Mouse (Mus musculus) lung, postnatal 4 days (tissue): ENCODE results near the gene Gm29427.

ENCODE experiments used
- DNase-seq, 2 experiments: peaks; one replicate each; pipeline ENCODE4 v3.0.0; 2021

Gene Gm29427

DNA sequence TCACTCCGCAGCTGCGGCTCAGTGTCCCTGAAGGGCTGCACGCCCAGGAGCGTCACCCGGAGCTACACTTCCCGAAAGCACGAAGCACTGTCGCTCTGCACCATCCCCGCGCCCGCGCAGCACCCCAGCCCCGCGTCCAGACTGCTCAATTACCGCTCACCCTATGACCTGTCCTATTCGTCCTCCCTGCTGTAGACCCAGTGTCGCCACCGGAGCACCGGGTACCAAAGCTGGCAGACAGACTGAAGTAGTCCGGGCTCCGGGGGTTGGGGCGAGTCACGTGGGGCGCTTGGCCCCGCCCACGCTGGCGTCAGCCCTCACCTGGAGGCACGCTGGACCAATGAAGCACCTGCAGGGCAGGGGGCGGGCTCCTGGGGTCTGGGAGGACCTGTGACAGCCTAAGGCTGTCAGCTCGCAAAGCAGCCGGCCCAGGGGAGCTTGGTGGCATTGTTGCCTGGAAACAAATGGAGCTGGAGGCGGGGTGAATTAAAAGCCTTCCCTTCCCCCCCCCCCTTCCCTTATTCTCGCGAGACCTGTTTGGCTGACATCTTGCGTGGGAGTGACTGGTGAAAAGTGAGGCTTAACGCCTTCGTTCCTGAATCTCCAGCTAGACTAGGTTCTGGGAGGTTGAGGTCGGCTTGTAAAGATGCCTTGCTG, at the start of gene Gm29427:
TSS of gene Gm29427 (minus strand) at position 239 of the 657 bp plus-strand sequence.
- peak; percentile 94 to 97 for DNase-seq

DNA sequence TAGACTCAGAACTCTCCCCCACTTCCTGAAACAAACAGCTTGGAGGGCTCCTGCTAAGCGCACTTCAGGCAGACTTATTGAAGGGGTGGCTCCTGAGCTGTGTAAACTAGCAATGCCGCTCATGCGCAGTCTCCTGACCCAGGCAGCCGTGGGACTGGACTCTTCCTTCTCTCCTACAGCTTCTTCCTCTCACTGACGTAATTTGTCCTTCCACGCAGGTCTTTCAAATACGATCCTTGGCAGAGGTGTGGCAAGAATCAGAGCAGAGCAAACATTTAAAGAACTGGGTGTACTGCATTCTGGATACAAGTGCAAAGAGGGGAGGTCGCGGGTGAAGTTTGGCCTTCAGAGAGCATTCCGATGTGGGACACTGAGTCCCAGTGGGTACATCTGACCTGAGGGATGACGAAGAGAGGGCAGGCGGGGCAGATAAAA, 48.4 kb upstream of the Gm29427 start:
- peak; percentile 83 to 93 for DNase-seq

DNA sequence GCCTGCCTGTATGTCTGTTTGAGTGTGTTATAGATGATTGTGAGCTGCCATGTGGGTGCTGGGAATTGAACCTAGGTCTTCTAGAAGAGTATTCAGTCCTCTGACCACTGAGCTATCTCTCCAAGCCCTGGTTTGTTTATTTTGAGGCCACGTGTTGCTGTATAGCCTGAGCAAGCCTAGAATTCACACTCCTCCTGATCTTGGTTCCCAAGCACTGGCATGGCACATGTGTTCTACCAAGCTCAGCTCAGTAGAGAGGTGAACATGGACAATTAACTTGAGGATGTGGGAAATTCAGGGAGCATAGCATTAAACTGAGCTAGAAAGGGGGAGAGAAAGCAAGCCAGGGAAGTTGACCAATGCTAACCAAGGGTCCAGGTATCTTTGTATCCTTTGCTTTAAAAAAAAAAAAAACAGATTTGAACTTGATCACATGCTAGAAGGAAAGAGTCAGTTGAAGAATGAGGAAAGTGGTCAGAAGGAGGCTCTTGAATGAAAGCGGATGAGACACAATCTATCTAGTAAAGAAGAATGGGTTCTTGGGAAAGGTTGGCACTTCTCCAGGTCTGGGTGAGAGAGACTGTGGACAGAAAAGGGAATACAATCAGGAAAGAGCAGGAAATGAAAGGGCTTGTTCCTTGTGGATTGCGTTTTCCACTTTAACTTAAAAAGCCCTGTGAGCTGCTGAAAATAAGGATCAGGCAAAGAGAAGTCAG, 46.6 kb upstream of the Gm29427 start:
- no peak for DNase-seq

DNA sequence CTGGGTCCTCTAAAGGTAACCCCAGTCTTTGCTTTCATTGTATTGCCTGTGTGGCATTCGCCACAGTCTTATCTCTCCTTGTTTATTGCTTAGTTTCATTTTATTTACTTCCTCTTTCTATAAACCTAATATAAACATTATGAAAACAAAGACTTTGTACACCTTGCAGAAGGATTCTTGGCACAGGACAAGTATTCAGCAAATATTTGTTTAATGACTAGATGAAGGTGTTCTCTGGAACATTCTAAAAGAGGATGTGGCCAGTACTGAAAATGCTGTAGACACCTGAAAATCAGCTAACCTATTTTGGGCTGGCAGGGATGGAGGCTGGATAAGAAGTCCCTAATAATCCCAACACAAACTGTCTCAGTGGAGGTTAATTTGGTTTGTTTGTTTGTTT, 46.0 kb upstream of the Gm29427 start:
- no peak for DNase-seq

DNA sequence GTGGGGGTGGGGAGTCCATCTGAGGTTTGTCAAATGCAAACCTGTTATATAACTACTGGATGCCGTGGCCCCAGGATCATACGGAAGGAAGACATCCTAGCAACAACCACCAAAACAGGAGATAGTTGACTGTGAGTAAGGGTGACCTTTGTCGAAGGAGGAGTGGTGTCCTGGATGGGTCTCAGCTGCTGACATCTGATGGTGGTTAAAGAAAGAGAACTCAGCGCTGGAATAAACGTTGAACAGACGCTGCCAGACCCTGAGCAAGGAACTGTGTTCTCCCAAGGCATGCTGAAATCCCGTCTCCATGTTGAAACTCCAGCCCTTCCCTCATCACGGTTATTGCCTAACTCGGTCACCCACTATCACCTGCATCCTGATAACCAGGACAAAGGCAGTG, 44.1 kb upstream of the Gm29427 start:
- peak in 1 of 2 experiments; percentile 40 for DNase-seq

DNA sequence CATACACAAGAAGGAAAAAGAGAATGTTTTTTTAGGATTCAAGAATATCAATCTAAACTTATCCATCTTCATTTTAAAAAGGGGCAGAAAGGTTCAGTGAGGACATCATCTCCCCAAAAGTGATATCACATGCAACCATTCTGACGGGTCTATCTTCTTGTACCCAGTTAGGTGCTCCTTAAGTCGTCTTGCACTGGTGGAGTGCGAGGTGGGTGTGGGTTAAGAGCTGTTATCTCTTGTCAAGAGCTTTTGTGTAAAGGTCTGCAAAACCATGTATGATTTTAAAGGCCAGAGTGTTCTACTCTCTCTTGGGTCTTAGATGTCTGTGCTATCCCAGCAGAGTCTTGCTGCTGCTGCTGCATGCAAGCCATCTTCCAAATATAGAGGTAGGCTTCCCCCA, 31.2 kb upstream of the Gm29427 start:
- no peak for DNase-seq

DNA sequence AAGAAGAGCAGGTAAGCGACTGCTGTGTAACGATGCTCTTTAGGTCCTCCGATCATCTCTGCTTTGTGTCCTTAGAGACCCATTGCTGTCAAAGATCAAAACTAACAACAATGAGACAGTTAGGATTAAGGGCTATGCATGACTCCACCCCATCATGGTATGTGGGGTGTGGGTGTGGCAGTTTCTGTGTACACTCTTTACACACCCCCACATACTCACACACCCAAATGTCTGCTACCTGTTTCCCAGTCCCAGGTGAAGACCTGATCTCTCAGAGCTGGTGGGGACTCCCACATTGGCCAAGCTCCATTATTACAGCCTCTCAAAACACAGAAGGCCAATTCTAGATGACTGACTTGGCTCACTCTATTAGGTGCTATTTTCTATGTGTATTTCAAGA, 30.0 kb upstream of the Gm29427 start:
- DNase-seq, result no peak

DNA sequence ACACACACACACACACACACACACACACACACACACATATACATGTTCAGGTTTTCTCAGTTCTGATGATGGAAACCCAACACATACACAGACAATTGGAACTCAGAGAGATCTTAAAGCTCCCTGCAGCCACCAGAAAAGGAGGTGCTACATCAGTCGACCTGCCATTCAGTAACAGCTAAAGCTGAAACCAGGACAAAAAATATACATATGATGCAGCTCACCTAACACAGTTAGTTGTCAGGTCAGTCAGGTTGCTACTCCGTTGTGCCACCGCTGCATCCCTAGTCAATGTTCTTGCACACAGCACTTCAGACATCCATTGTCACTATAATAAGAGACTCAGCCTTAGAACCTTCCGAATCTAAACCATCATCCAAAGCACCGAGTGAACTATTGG, 29.4 kb upstream of the Gm29427 start:
- no peak for DNase-seq

DNA sequence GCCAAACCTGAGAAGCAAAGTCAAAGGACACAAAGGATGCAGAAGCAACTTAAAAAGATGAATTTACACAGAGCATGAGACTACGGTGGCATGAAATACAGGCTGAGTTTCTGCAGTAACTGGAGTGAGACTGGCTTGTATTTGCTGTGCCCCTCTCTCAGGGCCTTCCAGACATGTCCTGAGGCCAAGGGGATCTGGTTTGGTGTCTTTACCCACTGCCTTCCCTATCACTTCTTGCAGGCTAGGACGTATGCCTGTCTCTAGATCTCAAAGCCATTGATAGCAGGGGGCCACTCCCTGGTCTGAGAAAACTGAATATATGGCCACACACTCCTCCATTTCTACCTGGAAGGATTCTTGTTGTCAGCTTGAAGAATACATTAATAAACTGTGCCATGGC, 28.6 kb upstream of the Gm29427 start:
- no peak for DNase-seq

DNA sequence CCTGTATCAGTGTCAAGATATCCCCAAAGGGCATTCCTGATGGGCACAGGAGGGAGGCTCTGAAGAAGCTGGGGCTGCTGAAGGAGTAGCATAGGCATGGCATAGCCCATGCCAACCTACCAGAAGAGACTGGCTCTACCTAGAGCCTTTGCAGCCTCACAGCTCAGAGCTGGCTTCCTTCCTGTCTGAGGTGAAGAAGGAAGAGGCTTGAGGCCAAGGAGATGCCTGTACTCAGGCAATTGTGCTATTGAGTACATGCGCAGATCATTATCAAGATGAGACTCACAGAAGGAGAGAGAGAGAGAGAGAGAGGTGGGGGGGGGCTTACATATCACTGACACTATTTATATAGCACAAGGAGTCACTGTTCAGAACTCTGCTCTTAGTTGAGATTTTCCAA, 28.2 kb upstream of the Gm29427 start:
- no peak for DNase-seq

DNA sequence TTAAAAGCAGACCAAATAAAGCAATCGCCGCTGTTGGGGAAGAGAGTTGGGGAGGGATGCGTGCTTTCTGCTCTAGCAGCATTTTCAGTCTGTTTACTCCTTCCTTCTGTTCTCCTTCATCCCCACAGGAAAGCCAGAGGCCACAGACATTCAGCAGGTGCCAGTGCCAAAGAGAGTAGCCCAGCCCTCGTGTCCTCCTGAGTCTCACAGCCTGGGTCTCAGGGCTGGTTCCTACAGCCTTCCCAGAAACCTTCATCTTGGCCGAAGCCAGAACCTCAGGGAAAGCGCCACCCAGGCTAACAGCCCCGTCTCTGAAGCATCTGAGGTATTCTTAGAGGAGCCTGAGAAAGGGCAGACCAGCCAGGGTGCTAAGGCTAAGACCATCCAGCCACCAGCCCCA, 26.6 kb upstream of the Gm29427 start:
- DNase-seq, result no peak

DNA sequence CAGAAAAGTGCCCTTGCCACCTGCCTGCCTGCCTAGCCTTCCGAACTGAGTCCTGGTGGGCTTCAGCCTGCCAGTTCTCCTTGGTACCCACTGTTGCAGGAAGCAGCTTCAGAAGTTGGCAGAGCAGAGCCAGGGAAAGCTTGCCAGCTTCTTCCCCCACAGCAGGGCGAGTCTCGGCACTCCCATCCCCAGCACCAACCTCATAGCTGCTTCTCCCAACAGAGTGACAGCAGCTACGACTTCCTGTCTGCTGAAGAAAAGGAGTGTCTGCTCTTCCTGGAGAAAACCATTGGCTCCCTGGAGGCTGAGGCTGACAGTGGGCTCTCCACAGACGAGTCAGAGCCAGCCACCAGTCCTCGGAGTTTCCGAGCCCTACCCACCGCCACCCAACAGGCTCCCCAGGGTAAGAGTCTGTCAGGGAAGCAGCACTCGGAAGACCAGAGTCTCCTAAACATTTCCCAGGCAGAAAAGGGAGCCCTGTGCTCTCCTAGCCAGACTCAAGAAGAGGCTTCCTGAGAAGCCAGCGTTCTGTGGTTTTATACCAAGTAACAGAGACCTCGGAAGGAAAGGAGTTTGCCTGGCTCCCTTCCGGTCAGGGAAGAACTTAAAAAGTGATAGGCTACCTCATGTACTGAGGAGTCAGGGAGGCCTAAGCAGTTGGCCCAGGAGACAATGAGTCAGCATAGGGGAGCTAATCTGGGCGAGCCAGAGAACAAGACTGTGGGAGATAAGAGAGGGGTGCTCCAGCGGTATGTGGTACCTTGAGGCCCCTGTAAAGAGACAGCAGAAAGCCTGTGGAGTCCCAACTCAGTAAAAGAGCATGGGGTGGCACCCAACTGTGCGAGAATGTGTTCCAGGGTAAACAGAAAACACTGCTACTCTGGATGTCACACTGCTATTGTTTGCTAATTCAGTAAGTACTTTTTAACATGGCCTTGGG, 25.5 kb upstream of the Gm29427 start:
- peak; percentile 51 to 67 for DNase-seq

DNA sequence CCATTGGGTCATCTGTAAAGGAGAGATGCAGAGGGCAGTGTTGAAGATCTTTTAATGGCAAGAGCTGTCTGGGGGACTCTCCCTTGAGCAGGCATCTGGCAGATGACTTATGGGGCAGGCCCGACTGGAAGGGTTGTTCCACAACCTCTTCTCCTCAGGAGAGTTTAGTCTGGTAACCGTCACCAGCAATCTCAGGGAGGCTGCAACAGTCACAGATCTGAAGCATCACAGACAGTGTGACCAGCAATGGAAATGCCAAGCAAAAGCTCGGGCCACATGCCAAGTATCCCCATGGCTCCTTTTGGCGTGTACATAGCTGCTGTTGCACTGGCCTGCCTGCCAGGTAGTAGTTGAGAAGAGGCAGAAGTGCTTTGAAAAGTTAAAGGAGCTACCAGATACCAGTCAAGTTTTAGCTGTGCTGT, 24.6 kb upstream of the Gm29427 start:
- peak in 1 of 2 experiments; percentile 53 for DNase-seq

DNA sequence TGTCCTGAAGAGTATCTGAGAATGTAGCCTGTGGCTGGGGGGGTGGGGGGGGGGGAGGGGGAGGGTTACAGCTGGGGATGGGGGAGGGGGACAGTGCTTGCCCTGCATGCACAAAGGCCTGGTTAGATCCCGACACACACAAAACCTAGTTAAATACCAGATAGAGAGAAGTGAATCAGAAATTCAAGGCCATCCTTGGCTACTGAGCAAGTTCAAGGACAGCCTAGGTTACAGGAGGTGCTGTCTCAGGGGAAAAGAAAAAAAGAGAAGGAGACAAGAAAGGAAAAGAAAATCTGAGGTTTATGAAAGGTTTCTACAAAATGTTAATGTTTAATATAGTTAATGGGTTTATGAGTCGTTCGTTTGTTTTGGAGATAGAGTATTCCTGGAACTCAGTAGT, 24.0 kb upstream of the Gm29427 start:
- DNase-seq, result no peak

DNA sequence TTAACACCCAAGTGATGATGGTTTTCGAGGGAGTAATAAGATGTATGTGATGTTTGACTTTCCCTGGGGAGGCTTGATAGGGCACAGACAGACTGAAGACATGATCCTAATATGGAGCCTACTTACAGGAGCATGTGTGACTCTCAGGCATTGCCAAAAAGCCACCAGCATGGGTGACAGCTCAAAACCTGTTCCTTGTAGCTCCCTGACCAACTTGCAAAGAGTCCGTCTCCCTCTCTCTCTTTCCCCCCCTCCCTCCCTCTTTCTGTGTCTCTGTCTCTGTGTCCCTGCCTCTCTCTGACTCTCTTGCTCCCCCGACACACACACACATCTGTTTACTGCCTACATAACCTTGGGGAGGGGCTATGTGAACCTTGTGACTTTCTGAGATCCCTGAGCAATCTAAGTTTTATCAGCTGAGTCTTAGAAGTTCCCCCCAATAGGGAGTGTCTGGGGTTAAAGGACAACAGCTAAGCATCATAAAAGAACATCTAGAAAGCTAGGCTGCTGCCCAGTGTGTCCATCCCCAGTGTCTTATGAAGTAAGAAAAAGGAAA, 23.0 kb upstream of the Gm29427 start:
- no peak for DNase-seq

DNA sequence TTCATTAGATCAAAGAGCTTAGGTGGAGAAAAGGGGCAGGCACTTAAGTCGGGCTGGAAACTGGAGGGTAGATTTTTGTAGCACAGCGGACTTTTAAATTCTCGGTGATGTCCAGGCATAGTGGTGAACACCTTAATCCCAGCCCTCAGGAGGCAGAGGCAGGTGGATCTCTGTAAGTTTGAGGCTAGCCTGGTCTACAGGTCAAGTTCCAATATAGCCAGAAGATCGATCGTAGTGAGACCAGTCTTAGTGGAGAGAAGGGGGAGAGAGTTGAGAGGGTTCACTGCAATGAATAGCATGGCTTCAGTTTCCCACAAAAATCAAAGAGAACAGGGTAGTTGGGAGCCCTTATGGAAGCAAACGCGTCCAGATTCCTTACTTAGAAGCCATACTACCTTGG, 22.3 kb upstream of the Gm29427 start:
- no peak for DNase-seq

DNA sequence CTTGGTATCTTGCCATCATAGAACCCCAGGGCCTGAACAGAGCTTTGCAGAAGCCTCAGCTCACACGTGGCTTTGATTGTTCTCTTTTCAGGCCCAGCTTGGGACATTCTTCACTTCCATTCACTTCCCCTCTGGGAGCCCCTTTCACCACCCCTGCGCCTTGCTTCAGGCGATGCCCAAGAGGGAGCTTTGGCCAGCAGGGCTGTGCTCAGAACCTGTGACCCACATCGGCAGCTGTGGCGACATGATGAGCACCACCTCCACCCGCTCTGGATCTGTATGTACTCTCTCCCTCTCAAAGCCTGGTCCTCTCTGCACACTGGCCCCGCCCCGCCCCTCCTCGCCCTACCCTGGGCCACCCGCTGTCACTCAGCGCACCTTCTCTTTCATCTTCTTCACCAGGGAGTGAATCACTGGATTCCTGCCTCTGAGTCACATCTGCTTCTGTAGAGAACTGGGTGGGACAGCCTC, 21.8 kb upstream of the Gm29427 start:
- DNase-seq, result no peak

DNA sequence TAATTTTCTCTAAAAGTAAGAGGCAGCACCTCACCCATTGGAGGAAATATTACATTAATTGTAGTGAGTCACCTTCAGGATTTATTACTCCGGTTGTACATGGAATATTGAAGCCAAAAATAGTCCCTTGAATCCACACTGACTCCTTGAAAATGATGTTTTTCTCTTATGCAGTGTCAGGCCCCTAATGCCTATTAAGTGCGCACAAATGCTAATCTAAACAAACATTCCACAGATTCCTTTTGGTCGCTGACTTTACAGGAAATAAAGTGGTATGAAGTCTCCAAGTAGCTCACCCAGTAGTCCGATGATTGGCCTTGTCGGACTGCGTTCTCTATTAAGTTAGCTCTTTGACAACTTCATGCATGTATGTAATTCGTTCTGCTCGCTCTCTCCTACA, 19.3 kb upstream of the Gm29427 start:
- DNase-seq, result no peak

DNA sequence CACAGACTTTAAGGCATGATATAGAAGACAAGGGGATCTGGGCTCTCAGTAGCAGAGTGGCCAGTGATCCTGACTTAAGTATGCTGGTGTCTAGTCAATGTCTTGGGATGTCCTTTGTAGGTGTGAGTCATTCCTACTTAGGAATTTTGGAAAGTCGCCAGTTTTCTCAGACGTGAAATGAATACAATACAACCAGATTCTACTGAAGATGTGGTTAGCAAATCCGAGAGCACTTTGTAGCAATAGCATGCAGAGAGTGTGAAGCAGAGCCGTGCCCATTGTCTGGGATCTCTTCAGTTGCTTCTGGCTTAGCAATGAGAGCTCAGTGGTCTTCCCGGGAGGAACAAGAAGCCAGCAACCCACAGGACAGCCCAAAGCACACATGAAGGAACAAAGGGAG, 18.9 kb upstream of the Gm29427 start:
- DNase-seq, result no peak

DNA sequence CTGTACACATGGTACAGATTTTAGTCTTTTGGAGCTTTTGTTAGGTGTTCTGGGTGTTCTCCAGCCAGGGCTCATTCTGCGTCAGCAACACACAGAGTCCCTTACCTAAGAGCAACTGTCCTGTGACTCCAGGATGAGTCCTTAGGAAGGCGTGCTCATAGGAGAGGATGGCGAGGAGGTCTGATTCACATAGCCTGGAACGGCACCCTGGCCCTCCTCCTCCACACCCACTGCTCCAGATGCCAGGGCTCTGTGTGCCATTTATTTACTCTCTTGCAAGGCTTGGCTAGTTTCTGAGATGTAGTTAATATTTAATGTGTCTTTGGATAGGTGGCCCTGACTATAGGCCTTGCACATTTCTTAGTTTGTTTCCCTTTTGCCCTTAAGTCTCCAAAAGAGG, 18.1 kb upstream of the Gm29427 start:
- peak; percentile 54 to 77 for DNase-seq

DNA sequence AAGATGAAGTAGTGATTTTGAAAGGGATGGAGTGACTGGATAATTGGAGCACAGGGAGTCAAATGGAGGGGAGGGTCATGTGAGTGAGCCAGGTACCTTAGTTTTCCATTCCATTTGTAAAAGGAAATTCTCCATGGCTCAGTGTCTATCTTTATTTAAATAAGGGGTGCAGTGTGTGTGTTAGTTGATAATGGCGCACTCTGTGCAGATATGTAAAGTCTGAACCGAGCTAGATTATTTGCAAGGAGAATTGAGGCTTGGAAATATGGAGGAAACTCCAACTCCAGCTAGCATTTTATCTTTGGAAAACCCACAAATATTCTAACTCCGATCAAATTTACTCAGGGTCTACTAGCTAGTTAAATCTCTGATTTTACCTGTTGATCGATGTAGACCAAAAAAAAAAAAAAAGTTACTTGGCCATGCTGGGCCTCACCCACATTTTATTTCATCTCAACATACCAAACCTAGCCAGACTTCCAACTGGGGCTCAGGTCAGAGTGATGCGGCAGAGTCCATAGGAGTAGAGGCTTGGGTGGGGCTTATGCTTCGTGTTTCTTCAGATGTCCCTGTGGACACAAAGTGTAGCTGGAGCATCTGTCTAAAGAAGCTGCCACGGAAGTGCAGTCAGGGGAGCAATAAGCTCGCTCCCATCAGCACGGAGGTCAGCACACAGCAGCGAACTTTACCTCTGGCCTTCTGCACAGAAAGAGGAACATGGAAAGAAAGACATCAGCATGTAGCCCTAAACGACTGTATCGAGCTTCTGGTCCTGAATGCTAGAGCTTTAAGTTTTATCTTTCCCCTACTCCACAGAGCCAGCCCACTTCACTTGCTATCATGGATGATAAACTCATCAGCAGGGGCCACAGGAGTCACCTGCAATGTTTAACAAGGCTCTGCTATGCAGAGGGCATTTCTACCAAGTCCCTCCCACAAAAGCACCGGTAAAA, 17.4 kb upstream of the Gm29427 start:
- no peak for DNase-seq
